Mouse (Mus musculus): ENCODE measurements around the gene Pcolce. TPM values are rescaled to one million over a fixed set of nuclear protein-coding genes. Genes with fewer than 3 reads are reported as not detected.
A peak's percentile ranks its signal among the peaks of the same experiment; 100 is the strongest.

Pcolce gene
- polyA plus RNA-seq, 1 experiment from 2014 or later: 292 TPM

GRCm38 (mm10) chr5:137608654-137609190 is 4.9 kb downstream of the Pcolce start:
- Histone ChIP-seq H3K9ac (ENCODE audit: low read depth, low read length) (peak overlapping the region; percentile 59), H3K36me3 (ENCODE audit: control insufficient read depth, insufficient read depth, low read length) (peaks cover 39% of the 10 kb centered on the region), H3K4me1 (ENCODE audit: control insufficient read depth, insufficient read depth, low read length) (peaks cover 53% of the 10 kb centered on the region), H3K4me2 (ENCODE audit: low read depth, low read length) (peak overlapping the region; percentile 62), H3K27me3 (replicated peaks; ENCODE audit: control insufficient read depth, insufficient read depth, low read length) (no peaks in the 10 kb centered on the region), H3K9me3 (ENCODE audit: control insufficient read depth, low read length) (no peaks in the 10 kb centered on the region), H3K27ac (replicated peaks; ENCODE audit: low read depth, low read length) (no peak overlapping the region), H3K4me3 (ENCODE audit: low read depth, low read length) (peak overlapping the region; percentile 32)
- 13% methylated on average over 21 of the region's 23 CpGs for WGBS
- DNase-seq (ENCODE audit: low spot score) (no peak), ATAC-seq (ENCODE audit: low read depth) (no peak)

GRCm38 (mm10) chr5:137607860-137608653 is 5.5 kb downstream of the Pcolce start:
- ATAC-seq (ENCODE audit: low read depth) (no peak), DNase-seq (ENCODE audit: low spot score) (no peak)
- peak overlapping the region; percentile 62 for H3K4me2 ChIP-seq (ENCODE audit: low read depth, low read length)
- no peak overlapping the region for H3K27ac ChIP-seq (replicated peaks; ENCODE audit: low read depth, low read length)
- peak overlapping the region; percentile 32 for H3K4me3 ChIP-seq (ENCODE audit: low read depth, low read length)
- 15% methylated on average over 26 of the region's 26 CpGs for WGBS
- H3K4me1 ChIP-seq (ENCODE audit: control insufficient read depth, insufficient read depth, low read length): peaks cover 51% of the 10 kb centered on the region
- no peaks in the 10 kb centered on the region for H3K9me3 ChIP-seq (ENCODE audit: control insufficient read depth, low read length)
- no peaks in the 10 kb centered on the region for H3K27me3 ChIP-seq (replicated peaks; ENCODE audit: control insufficient read depth, insufficient read depth, low read length)
- peak overlapping the region; percentile 59 for H3K9ac ChIP-seq (ENCODE audit: low read depth, low read length)
- H3K36me3 ChIP-seq (ENCODE audit: control insufficient read depth, insufficient read depth, low read length): peaks cover 45% of the 10 kb centered on the region

- H3K9me3 ChIP-seq (ENCODE audit: control insufficient read depth, low read length): no peaks in the 10 kb centered on the region
- under 1% methylated on average over 22 of the region's 22 CpGs for WGBS
- peak; percentile 56 for DNase-seq (ENCODE audit: low spot score)
Observed at GRCm38 (mm10) chr5:137601365-137601729, 12.2 kb downstream of the Pcolce start.

GRCm38 (mm10) chr5:137600619-137601364 is 12.8 kb downstream of the Pcolce start, which contains the start of gene Mospd3:
Mospd3 (minus strand) TSS chr5:137601058.
- Histone ChIP-seq H3K9me3 (ENCODE audit: control insufficient read depth, low read length) (no peaks in the 10 kb centered on the region), H3K9ac (ENCODE audit: low read depth, low read length) (peak within 1 kb of the TSS; percentile 85), H3K4me3 (ENCODE audit: low read depth, low read length) (peak within 1 kb of the TSS; percentile 69), H3K36me3 (ENCODE audit: control insufficient read depth, insufficient read depth, low read length) (peaks cover 35% of the 10 kb centered on the region; the same call in 1 of the 2 replicates), H3K4me2 (ENCODE audit: low read depth, low read length) (peak within 1 kb of the TSS; percentile 96), H3K27me3 (replicated peaks; ENCODE audit: control insufficient read depth, insufficient read depth, low read length) (no peaks in the 10 kb centered on the region), H3K4me1 (ENCODE audit: control insufficient read depth, insufficient read depth, low read length) (peaks cover 17% of the 10 kb centered on the region; the same call in 1 of the 2 replicates), H3K27ac (replicated peaks; ENCODE audit: low read depth, low read length) (peak within 1 kb of the TSS; percentile 88)
- ATAC-seq (ENCODE audit: low read depth) (peak; percentile 96), DNase-seq (ENCODE audit: low spot score) (peak; percentile 100)
- WGBS: 0% methylated on average over 36 of the region's 41 CpGs

More at GRCm38 (mm10) chr5:137601365-137601729, 12.2 kb downstream of the Pcolce start:
- Histone ChIP-seq H3K36me3 (ENCODE audit: control insufficient read depth, insufficient read depth, low read length) (peaks cover 41% of the 10 kb centered on the region; the same call in 1 of the 2 replicates), H3K27me3 (replicated peaks; ENCODE audit: control insufficient read depth, insufficient read depth, low read length) (no peaks in the 10 kb centered on the region), H3K4me3 (ENCODE audit: low read depth, low read length) (peak overlapping the region; percentile 69), H3K27ac (replicated peaks; ENCODE audit: low read depth, low read length) (peak overlapping the region; percentile 88), H3K9ac (ENCODE audit: low read depth, low read length) (peak overlapping the region; percentile 77), H3K4me2 (ENCODE audit: low read depth, low read length) (peak overlapping the region; percentile 96), H3K4me1 (ENCODE audit: control insufficient read depth, insufficient read depth, low read length) (peaks cover 17% of the 10 kb centered on the region; the same call in 1 of the 2 replicates)
- ATAC-seq (ENCODE audit: low read depth): no peak

- WGBS: 2% methylated on average over 17 of the region's 19 CpGs
- Histone ChIP-seq H3K4me3 (ENCODE audit: low read depth, low read length) (peak overlapping the region; percentile 69), H3K27ac (replicated peaks; ENCODE audit: low read depth, low read length) (peak overlapping the region; percentile 61), H3K9me3 (ENCODE audit: control insufficient read depth, low read length) (no peaks in the 10 kb centered on the region), H3K36me3 (ENCODE audit: control insufficient read depth, insufficient read depth, low read length) (peaks cover 30% of the 10 kb centered on the region; the same call in 1 of the 2 replicates), H3K4me1 (ENCODE audit: control insufficient read depth, insufficient read depth, low read length) (peaks cover 17% of the 10 kb centered on the region; the same call in 1 of the 2 replicates), H3K9ac (ENCODE audit: low read depth, low read length) (peak overlapping the region; percentile 85), H3K27me3 (replicated peaks; ENCODE audit: control insufficient read depth, insufficient read depth, low read length) (no peaks in the 10 kb centered on the region), H3K4me2 (ENCODE audit: low read depth, low read length) (peak overlapping the region; percentile 96)
- ATAC-seq (ENCODE audit: low read depth) (peak; percentile 5; the same call in 1 of the 2 replicates), DNase-seq (ENCODE audit: low spot score) (no peak)
Observed at GRCm38 (mm10) chr5:137600281-137600618, 13.3 kb downstream of the Pcolce start.

- Histone ChIP-seq H3K27ac (replicated peaks; ENCODE audit: low read depth, low read length) (no peak overlapping the region), H3K4me1 (ENCODE audit: control insufficient read depth, insufficient read depth, low read length) (peaks cover 17% of the 10 kb centered on the region; the same call in 1 of the 2 replicates), H3K27me3 (replicated peaks; ENCODE audit: control insufficient read depth, insufficient read depth, low read length) (no peaks in the 10 kb centered on the region), H3K4me2 (ENCODE audit: low read depth, low read length) (peak overlapping the region; percentile 96), H3K36me3 (ENCODE audit: control insufficient read depth, insufficient read depth, low read length) (peaks cover 24% of the 10 kb centered on the region; the same call in 1 of the 2 replicates), H3K9ac (ENCODE audit: low read depth, low read length) (peak overlapping the region; percentile 85), H3K9me3 (ENCODE audit: control insufficient read depth, low read length) (no peaks in the 10 kb centered on the region), H3K4me3 (ENCODE audit: low read depth, low read length) (peak overlapping the region; percentile 69)
- ATAC-seq (ENCODE audit: low read depth) (no peak), DNase-seq (ENCODE audit: low spot score) (no peak)
- 48% methylated on average over 9 of the region's 9 CpGs for WGBS
Observed at GRCm38 (mm10) chr5:137599600-137599999, 14.0 kb downstream of the Pcolce start.

GRCm38 (mm10) chr5:137598100-137598826 is 15.3 kb downstream of the Pcolce start:
- no peak overlapping the region for H3K4me2 ChIP-seq (ENCODE audit: low read depth, low read length)
- peaks cover 17% of the 10 kb centered on the region; the same call in 1 of the 2 replicates for H3K36me3 ChIP-seq (ENCODE audit: control insufficient read depth, insufficient read depth, low read length)
- WGBS: 87% methylated on average over 2 of the region's 2 CpGs
- H3K4me1 ChIP-seq (ENCODE audit: control insufficient read depth, insufficient read depth, low read length): peaks cover 17% of the 10 kb centered on the region; the same call in 1 of the 2 replicates
- H3K27ac ChIP-seq (replicated peaks; ENCODE audit: low read depth, low read length): no peak overlapping the region
- H3K4me3 ChIP-seq (ENCODE audit: low read depth, low read length): no peak overlapping the region
- no peaks in the 10 kb centered on the region for H3K27me3 ChIP-seq (replicated peaks; ENCODE audit: control insufficient read depth, insufficient read depth, low read length)
- no peaks in the 10 kb centered on the region for H3K9me3 ChIP-seq (ENCODE audit: control insufficient read depth, low read length)
- ATAC-seq (ENCODE audit: low read depth) (no peak), DNase-seq (ENCODE audit: low spot score) (no peak)
- H3K9ac ChIP-seq (ENCODE audit: low read depth, low read length): no peak overlapping the region

- Histone ChIP-seq H3K4me1 (ENCODE audit: control insufficient read depth, insufficient read depth, low read length) (peaks cover 16% of the 10 kb centered on the region; the same call in 1 of the 2 replicates), H3K27ac (replicated peaks; ENCODE audit: low read depth, low read length) (no peak overlapping the region), H3K9me3 (ENCODE audit: control insufficient read depth, low read length) (no peaks in the 10 kb centered on the region), H3K9ac (ENCODE audit: low read depth, low read length) (no peak overlapping the region), H3K27me3 (replicated peaks; ENCODE audit: control insufficient read depth, insufficient read depth, low read length) (no peaks in the 10 kb centered on the region), H3K4me2 (ENCODE audit: low read depth, low read length) (no peak overlapping the region), H3K36me3 (ENCODE audit: control insufficient read depth, insufficient read depth, low read length) (peaks cover 13% of the 10 kb centered on the region; the same call in 1 of the 2 replicates), H3K4me3 (ENCODE audit: low read depth, low read length) (no peak overlapping the region)
- DNase-seq (ENCODE audit: low spot score) (no peak), ATAC-seq (ENCODE audit: low read depth) (no peak)
- WGBS: 93% methylated on average over 6 of the region's 6 CpGs
Observed at GRCm38 (mm10) chr5:137597625-137598024, 16.0 kb downstream of the Pcolce start.
